Mouse (Mus musculus) E14TG2a.4 (cell line): Measurements from ENCODE around the gene Akap13.

ENCODE experiments used
- CTCF ChIP-seq: conservative IDR thresholded peaks from 2 replicates; pipeline ENCODE4 v1.5.1; 2014; ENCODE audit warnings: low read length
- NANOG ChIP-seq: IDR thresholded peaks from 2 replicates; pipeline ENCODE4 v1.6.1; 2014; ENCODE audit warnings: borderline replicate concordance, low read length, mixed read lengths
- POU5F1 ChIP-seq: IDR thresholded peaks from 2 replicates; pipeline ENCODE4 v1.6.1; 2014; ENCODE audit warnings: low read length, borderline replicate concordance

DNA sequence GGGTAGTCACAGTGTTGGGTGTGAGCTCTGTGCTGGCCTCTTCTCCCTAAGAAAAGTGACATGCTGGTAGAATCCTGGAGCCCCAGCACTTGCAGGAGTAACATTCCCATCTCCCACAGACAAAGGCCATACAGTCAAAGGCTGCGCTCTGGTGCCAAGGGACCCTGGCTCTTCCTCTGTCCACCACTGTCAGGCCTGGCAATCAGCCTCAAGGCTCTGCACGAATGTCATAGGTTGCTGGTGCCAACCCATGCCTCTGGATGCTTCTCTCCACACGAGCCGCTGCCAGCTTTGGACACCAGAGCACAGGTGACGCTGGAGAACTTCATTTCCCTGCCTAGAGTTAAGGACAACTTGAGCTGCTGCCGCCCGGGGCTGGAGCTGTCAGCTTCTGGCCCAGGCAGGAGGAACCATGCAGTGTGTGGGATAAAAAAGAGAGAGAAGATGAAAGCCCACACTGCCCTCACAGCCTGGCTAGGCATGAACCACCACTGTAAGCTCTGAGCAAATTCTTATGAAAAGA, 304.7 kb downstream of the Akap13 start:
- TF ChIP-seq CTCF = no peak
- TF ChIP-seq POU5F1 = no peak
- no peak for TF ChIP-seq NANOG
